Mouse (Mus musculus) hindbrain, embryonic 10.5 days (tissue): ENCODE measurements around the gene Prkch. TPM values are rescaled to one million over a fixed set of nuclear protein-coding genes. Genes with fewer than 3 reads are reported as not detected.

ENCODE experiments used
- polyA plus RNA-seq: library from polyadenylated mRNA; unstranded; fragments of >200 nt; fragmentation: Nextera tagmentation; extraction: Ambion mirVana; gene quantifications from 2 replicates; pipeline ENCODE4 v1.2.1, GENCODE M21; 2016

Gene Prkch
- polyA plus RNA-seq, 1 experiment from 2014 or later, result 7.9 TPM

Other genes starting within 250 kb of the Prkch start
- gene Tmem30b, start 38.4 kb upstream of the Prkch start, polyA plus RNA-seq, result 3.9 and 5.8 TPM in 2 replicates